Comparison of ENCODE assay signal across 8 mouse cellular contexts in genomic region chr10:69211976-69212375, GRCm38 (mm10). TPM values are rescaled to one million over a fixed set of nuclear protein-coding genes. Genes with fewer than 3 reads are reported as not detected.
DNase-seq lines count a peak whose midpoint lies in the region; ATAC-seq and TF ChIP-seq lines count a peak whose summit lies in the region.

No protein-coding gene starts in this region.

- TF ChIP-seq POLR2A in cerebellum, adult 2 months (IDR thresholded peaks at IDR 0.05; ENCODE audit: borderline replicate concordance, insufficient read depth, low read length): no peak

- H3K4me1 ChIP-seq in cerebellum, adult 2 months (ENCODE audit: control insufficient read depth, insufficient read depth, low read length): peaks cover 4% of the 10 kb centered on the region; the same call in 1 of the 2 replicates
- peaks cover 10% of the 10 kb centered on the region for H3K4me1 ChIP-seq in forebrain, postnatal 0 days (ENCODE audit: insufficient read depth)
- H3K4me1 ChIP-seq in hindbrain, embryonic 14.5 days (replicated peaks; ENCODE audit: control insufficient read depth, insufficient read depth, low read length): peaks cover 20% of the 10 kb centered on the region
- peaks cover 20% of the 10 kb centered on the region for H3K4me1 ChIP-seq in limb, embryonic 12.5 days (replicated peaks)
- peaks cover 10% of the 10 kb centered on the region for H3K4me1 ChIP-seq in midbrain, embryonic 14.5 days (ENCODE audit: control insufficient read depth, insufficient read depth, low read length)
- H3K4me1 ChIP-seq in stomach, embryonic 15.5 days: peaks cover 17% of the 10 kb centered on the region

- H3K27me3 ChIP-seq in cerebellum, adult 2 months (ENCODE audit: control insufficient read depth, insufficient read depth, low read length): no peaks in the 10 kb centered on the region
- H3K27me3 ChIP-seq in forebrain, postnatal 0 days (ENCODE audit: insufficient read depth, low read length): no peaks in the 10 kb centered on the region
- H3K27me3 ChIP-seq in hindbrain, embryonic 14.5 days (ENCODE audit: control insufficient read depth, insufficient read depth, low read length): no peaks in the 10 kb centered on the region
- H3K27me3 ChIP-seq in limb, embryonic 12.5 days: no peaks in the 10 kb centered on the region
- H3K27me3 ChIP-seq in midbrain, embryonic 14.5 days (ENCODE audit: control insufficient read depth, insufficient read depth, low read length): no peaks in the 10 kb centered on the region
- no peaks in the 10 kb centered on the region for H3K27me3 ChIP-seq in stomach, embryonic 15.5 days (replicated peaks)

- peak; percentile 27 to 31 for DNase-seq in cerebellum, adult 2 months
- DNase-seq in adrenal gland, adult 8-10 months: peak; percentile 31
- DNase-seq in forebrain, postnatal 0 days: peak; percentile 65
- peak; percentile 33 for DNase-seq in hindbrain, embryonic 14.5 days (ENCODE audit: low spot score)
- peak; percentile 73 for DNase-seq in midbrain, embryonic 14.5 days

- H3K36me3 ChIP-seq in forebrain, postnatal 0 days (ENCODE audit: insufficient read depth): peaks cover 3% of the 10 kb centered on the region; the same call in 1 of the 2 replicates
- peaks cover 6% of the 10 kb centered on the region; the same call in 1 of the 2 replicates for H3K36me3 ChIP-seq in hindbrain, embryonic 14.5 days (replicated peaks; ENCODE audit: control insufficient read depth, insufficient read depth)
- H3K36me3 ChIP-seq in limb, embryonic 12.5 days: peaks cover 24% of the 10 kb centered on the region
- H3K36me3 ChIP-seq in midbrain, embryonic 14.5 days (ENCODE audit: control insufficient read depth, insufficient read depth, low read length): 0 out of 2 replicates have a peak, but pooled peaks cover 5% of the 10 kb centered on the region
- 0 out of 2 replicates have a peak, but pooled peaks cover 6% of the 10 kb centered on the region for H3K36me3 ChIP-seq in stomach, embryonic 15.5 days

- peak overlapping the region; percentile 49 for H3K4me3 ChIP-seq in cerebellum, adult 2 months (replicated peaks; ENCODE audit: insufficient read depth, low read depth, low read length)
- peak overlapping the region; percentile 84 for H3K4me3 ChIP-seq in forebrain, postnatal 0 days (ENCODE audit: low read depth, low read length)
- H3K4me3 ChIP-seq in hindbrain, embryonic 14.5 days (replicated peaks; ENCODE audit: low read length): peak overlapping the region; percentile 85
- peak overlapping the region; percentile 73 for H3K4me3 ChIP-seq in limb, embryonic 12.5 days (replicated peaks)
- H3K4me3 ChIP-seq in midbrain, embryonic 14.5 days (replicated peaks; ENCODE audit: low read depth, low read length): peak overlapping the region; percentile 73
- H3K4me3 ChIP-seq in stomach, embryonic 15.5 days (replicated peaks): peak overlapping the region; percentile 87

- no peak for TF ChIP-seq CTCF in cerebellum, adult 2 months (IDR thresholded peaks at IDR 0.05; ENCODE audit: borderline replicate concordance, insufficient read depth, low read depth, low read length)
- TF ChIP-seq CTCF in forebrain, postnatal 0 days (IDR thresholded peaks at IDR 0.05; ENCODE audit: low read depth): no peak

- H3K9ac ChIP-seq in forebrain, postnatal 0 days: peak overlapping the region; percentile 98
- H3K9ac ChIP-seq in hindbrain, embryonic 14.5 days: peak overlapping the region; percentile 97
- H3K9ac ChIP-seq in limb, embryonic 12.5 days (replicated peaks): peak overlapping the region; percentile 91
- H3K9ac ChIP-seq in midbrain, embryonic 14.5 days (replicated peaks; ENCODE audit: low read length): peak overlapping the region; percentile 97
- H3K9ac ChIP-seq in stomach, embryonic 15.5 days: peak overlapping the region; percentile 91; the same call in 1 of the 2 replicates

- no peak for ATAC-seq in cerebellum, adult (ENCODE audit: insufficient number of reproducible peaks, low FRiP score, low TSS enrichment)
- ATAC-seq in forebrain, postnatal 0 days: no peak
- ATAC-seq in hindbrain, embryonic 14.5 days (ENCODE audit: low FRiP score): 0 out of 2 replicates have a peak, but pooled peaks have one; percentile 3
- no peak for ATAC-seq in limb, embryonic 12.5 days (ENCODE audit: insufficient number of reproducible peaks, insufficient read depth, low FRiP score, low TSS enrichment, low read depth)
- ATAC-seq in midbrain, embryonic 14.5 days (ENCODE audit: low FRiP score, low TSS enrichment): 0 out of 2 replicates have a peak, but pooled peaks have one; percentile 18
- no peak for ATAC-seq in stomach, embryonic 15.5 days (ENCODE audit: insufficient read depth, low FRiP score, low read depth)

- H3K9me3 ChIP-seq in forebrain, postnatal 0 days (ENCODE audit: low read length): no peaks in the 10 kb centered on the region
- 0 out of 2 replicates have a peak, but pooled peaks cover 2% of the 10 kb centered on the region for H3K9me3 ChIP-seq in hindbrain, embryonic 14.5 days (ENCODE audit: control insufficient read depth, low read length)
- peaks cover 5% of the 10 kb centered on the region; the same call in 1 of the 2 replicates for H3K9me3 ChIP-seq in limb, embryonic 12.5 days
- H3K9me3 ChIP-seq in midbrain, embryonic 14.5 days (ENCODE audit: control insufficient read depth, low read length): peaks cover 3% of the 10 kb centered on the region; the same call in 1 of the 2 replicates
- no peaks in the 10 kb centered on the region for H3K9me3 ChIP-seq in stomach, embryonic 15.5 days

- no peak overlapping the region for H3K27ac ChIP-seq in cerebellum, adult 2 months (ENCODE audit: insufficient read depth, low read length)
- H3K27ac ChIP-seq in forebrain, postnatal 0 days (ENCODE audit: low read depth, low read length): peak overlapping the region; percentile 98
- H3K27ac ChIP-seq in hindbrain, embryonic 14.5 days: peak overlapping the region; percentile 98
- H3K27ac ChIP-seq in limb, embryonic 12.5 days: peak overlapping the region; percentile 99
- H3K27ac ChIP-seq in midbrain, embryonic 14.5 days (replicated peaks; ENCODE audit: low read depth, low read length): peak overlapping the region; percentile 99
- H3K27ac ChIP-seq in stomach, embryonic 15.5 days: peak overlapping the region; percentile 100

- WGBS in cerebellum, adult 2 months: 25% methylated on average over 14 of the region's 14 CpGs
- WGBS in forebrain, postnatal 0 days: 5% methylated on average over 14 of the region's 14 CpGs
- WGBS in hindbrain, embryonic 14.5 days: 4% methylated on average over 14 of the region's 14 CpGs
- WGBS in limb, embryonic 12.5 days: 7% methylated on average over 14 of the region's 14 CpGs
- 2% methylated on average over 14 of the region's 14 CpGs for WGBS in midbrain, embryonic 14.5 days
- WGBS in stomach, embryonic 15.5 days: 6% methylated on average over 14 of the region's 14 CpGs

- peak overlapping the region; percentile 87 for H3K4me2 ChIP-seq in forebrain, postnatal 0 days (ENCODE audit: low read depth)
- H3K4me2 ChIP-seq in hindbrain, embryonic 14.5 days (replicated peaks): peak overlapping the region; percentile 93
- peak overlapping the region; percentile 81 for H3K4me2 ChIP-seq in limb, embryonic 12.5 days
- peak overlapping the region; percentile 79 for H3K4me2 ChIP-seq in midbrain, embryonic 14.5 days (ENCODE audit: low read length)
- H3K4me2 ChIP-seq in stomach, embryonic 15.5 days: peak overlapping the region; percentile 82

RNA-seq across cellular contexts. Expression of gene A930033H14Rik, which starts 0.9 kb away (rescaled TPM):
- 0.92 and 1.0 TPM in 2 replicates for polyA plus RNA-seq in cerebellum, adult 2 months (2012; rRNA removed)
- 1 to 10 TPM; 2.0 to 4.5 (median 3.5) TPM for total RNA-seq in adrenal gland, adult 8-10 months (2022)
- 1.2 and 1.4 TPM in 2 replicates for total RNA-seq in forebrain, postnatal 0 days (2014; rRNA removed)
- polyA plus RNA-seq in forebrain, postnatal 0 days (2015; fragmentation: Nextera tagmentation; extraction: Ambion mirVana): 0.78 and 1.9 TPM in 2 replicates
- polyA plus RNA-seq in hindbrain, embryonic 14.5 days (2014; fragmentation: Nextera tagmentation; extraction: Ambion mirVana): 0.89 and 2.0 TPM in 2 replicates
- 2.7 and 2.9 TPM in 2 replicates for polyA plus RNA-seq in limb, embryonic 12.5 days (2016; fragmentation: Nextera tagmentation; extraction: Ambion mirVana)
- 1.1 and 1.3 TPM in 2 replicates for polyA plus RNA-seq in midbrain, embryonic 14.5 days (2014; fragmentation: Nextera tagmentation; extraction: Ambion mirVana)
- polyA plus RNA-seq in stomach, embryonic 15.5 days (2015; fragmentation: Nextera tagmentation; extraction: Ambion mirVana): 2.7 TPM in 2 replicates

Comparison
In these comparisons a context has a peak if more than half of its experiments do, and no peak if none do; other contexts are left out.
1. ATAC-seq: peak in hindbrain, embryonic 14.5 days (single experiment) and midbrain, embryonic 14.5 days (single experiment); none in cerebellum, adult (single experiment), forebrain, postnatal 0 days (single experiment), limb, embryonic 12.5 days (single experiment) and stomach, embryonic 15.5 days (single experiment).
2. Peak in every context shown above with its lines, with median percentiles within 50 percentile points of each other: DNase-seq, H3K4me3 ChIP-seq, H3K4me2 ChIP-seq and H3K9ac ChIP-seq.